ENCODE assay signal across 9 mouse cellular contexts in the genomic region with DNA sequence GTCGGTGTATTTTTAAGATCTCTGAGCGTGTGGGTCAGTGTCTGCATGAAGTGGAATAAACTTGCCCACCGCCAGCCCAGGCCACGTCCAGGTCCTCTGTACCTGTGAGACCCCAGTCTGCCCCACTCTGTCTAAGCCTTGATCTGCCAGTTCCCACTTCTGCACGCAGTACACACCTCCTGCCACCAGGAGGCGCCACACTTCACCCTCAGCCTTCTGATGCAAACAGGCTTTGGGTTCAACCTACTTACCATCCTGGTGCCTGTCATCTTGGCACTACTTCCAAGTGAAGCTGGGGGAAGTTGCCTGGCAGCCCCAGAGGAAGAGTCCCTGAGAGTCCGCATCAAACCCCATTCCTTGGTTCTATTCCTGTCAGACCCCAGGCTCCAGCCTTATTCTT. TPM values are rescaled to one million over a fixed set of nuclear protein-coding genes. Genes with fewer than 3 reads are reported as not detected.
DNase-seq lines count a peak whose midpoint lies in the region; ATAC-seq and TF ChIP-seq lines count a peak whose summit lies in the region.
"Had no signal": no experiment of that assay in that cellular context is flagged by ENCODE, and none has a peak within 500 bp of the region (broad histone marks: within the 10 kb centered on the region; RNA-seq: fewer than 3 reads in every experiment).

No protein-coding gene starts in this region.

- peaks cover 4% of the 10 kb centered on the region; the same call in 1 of the 2 replicates for H3K9me3 ChIP-seq in heart, embryonic 12.5 days (replicated peaks)
- no peaks in the 10 kb centered on the region for H3K9me3 ChIP-seq in E14TG2a.4 (ENCODE audit: low read length)

- no peaks in the 10 kb centered on the region for H3K4me1 ChIP-seq in heart, embryonic 12.5 days (replicated peaks)
- peaks cover 57% of the 10 kb centered on the region for H3K4me1 ChIP-seq in E14TG2a.4 (replicated peaks; ENCODE audit: low read depth, low read length)

- ATAC-seq in heart, embryonic 12.5 days (ENCODE audit: insufficient number of reproducible peaks, low FRiP score) = no peak
- peak; percentile 84 for ATAC-seq in megakaryocyte progenitor cell, adult 5-6 weeks (replicated peaks; ENCODE audit: poor library complexity)

- H3K4me2 ChIP-seq in heart, embryonic 12.5 days = no peak overlapping the region

- no peak overlapping the region for H3K9ac ChIP-seq in heart, embryonic 12.5 days

- DNase-seq in heart, adult 18-20 months = peak; percentile 70 to 87
- peak; percentile 78 to 87 for DNase-seq in cerebellum, adult 18-20 months
- peak; percentile 77 for DNase-seq in gastrocnemius, postnatal 10 days
- peak; percentile 80 to 84 for DNase-seq in layer of hippocampus, postnatal 10 days (ENCODE audit: low spot score in 2 of 2)
- peak; percentile 86 for DNase-seq in testis, postnatal 10 days (ENCODE audit: low spot score)

- TF ChIP-seq CTCF in E14TG2a.4 (conservative IDR thresholded peaks at IDR 0.05; ENCODE audit: low read length) = peak; percentile 99

- H3K27me3 ChIP-seq in heart, embryonic 12.5 days (replicated peaks) = no peaks in the 10 kb centered on the region
- no peaks in the 10 kb centered on the region for H3K27me3 ChIP-seq in E14TG2a.4 (ENCODE audit: insufficient read depth, low read length)

- no peak overlapping the region for H3K4me3 ChIP-seq in heart, embryonic 12.5 days
- H3K4me3 ChIP-seq in E14TG2a.4 (replicated peaks; ENCODE audit: low read length) = no peak overlapping the region

- no peak overlapping the region for H3K27ac ChIP-seq in heart, embryonic 12.5 days (ENCODE audit: poor library complexity, severe bottlenecking)

- WGBS in heart, embryonic 12.5 days = 56% methylated on average over 7 of the region's 7 CpGs

- H3K36me3 ChIP-seq in heart, embryonic 12.5 days = peaks cover 51% of the 10 kb centered on the region
- H3K36me3 ChIP-seq in E14TG2a.4 (ENCODE audit: insufficient read depth, low read length) = peaks cover 64% of the 10 kb centered on the region

RNA-seq across cellular contexts. Expression of gene Ehd1, which starts 14.3 kb away (rescaled TPM):
- total RNA-seq in heart, adult 18-20 months (2021) = 100 to 1,000 TPM; 101 to 107 TPM
- polyA plus RNA-seq in heart, embryonic 12.5 days (2016; fragmentation: Nextera tagmentation; extraction: Ambion mirVana) = 87.0 and 88.7 TPM in 2 replicates
- total RNA-seq in gastrocnemius, postnatal 10 days (2021) = 10 to 100 TPM; 54.0 to 64.8 TPM
- total RNA-seq in layer of hippocampus, postnatal 10 days (2021) = 10 to 100 TPM; 75.1 to 82.7 TPM
- total RNA-seq in megakaryocyte progenitor cell, adult 5-6 weeks (2015) = 11.8 and 14.4 TPM in 2 replicates
- 39.4 and 40.9 TPM in 2 replicates for total RNA-seq in megakaryocyte progenitor cell, adult 5-6 weeks (2017)

RNA-seq across cellular contexts. Expression of gene Atg2a, which starts 20.8 kb away (rescaled TPM):
- total RNA-seq in heart, adult 18-20 months (2021) = 10 to 100 TPM; 21.5 to 22.1 TPM
- polyA plus RNA-seq in heart, embryonic 12.5 days (2016; fragmentation: Nextera tagmentation; extraction: Ambion mirVana) = 10.9 and 13.0 TPM in 2 replicates
- total RNA-seq in gastrocnemius, postnatal 10 days (2021) = 10 to 100 TPM; 13.2 to 15.0 TPM
- total RNA-seq in layer of hippocampus, postnatal 10 days (2021) = 10 to 100 TPM; 31.3 to 31.6 TPM
- 9.2 and 9.4 TPM in 2 replicates for total RNA-seq in megakaryocyte progenitor cell, adult 5-6 weeks (2015)
- total RNA-seq in megakaryocyte progenitor cell, adult 5-6 weeks (2017) = 6.4 and 8.1 TPM in 2 replicates

RNA-seq across cellular contexts. Expression of gene Ppp2r5b, which starts 26.6 kb away (rescaled TPM):
- total RNA-seq in heart, adult 18-20 months (2021) = 10 to 100 TPM; 32.2 to 32.5 TPM
- polyA plus RNA-seq in heart, embryonic 12.5 days (2016; fragmentation: Nextera tagmentation; extraction: Ambion mirVana) = 29.8 and 31.0 TPM in 2 replicates
- 10 to 100 TPM; 24.3 to 25.4 TPM for total RNA-seq in gastrocnemius, postnatal 10 days (2021)
- 100 to 1,000 TPM; 187 to 188 TPM for total RNA-seq in layer of hippocampus, postnatal 10 days (2021)
- 2.8 TPM in 2 replicates for total RNA-seq in megakaryocyte progenitor cell, adult 5-6 weeks (2015)
- total RNA-seq in megakaryocyte progenitor cell, adult 5-6 weeks (2017) = 2.3 and 3.1 TPM in 2 replicates

RNA-seq across cellular contexts. Expression of gene Gpha2, which starts 36.0 kb away (rescaled TPM):
- total RNA-seq in heart, adult 18-20 months (2021) = not detected
- polyA plus RNA-seq in heart, embryonic 12.5 days (2016; fragmentation: Nextera tagmentation; extraction: Ambion mirVana) = 0.57 TPM in 1 of 2 replicates, not detected in the other
- not detected for total RNA-seq in gastrocnemius, postnatal 10 days (2021)
- total RNA-seq in layer of hippocampus, postnatal 10 days (2021) = not detected
- total RNA-seq in megakaryocyte progenitor cell, adult 5-6 weeks (2015) = not detected in 2 replicates
- not detected in 2 replicates for total RNA-seq in megakaryocyte progenitor cell, adult 5-6 weeks (2017)
- polyA plus RNA-seq: liver, embryonic 16.5 days had no signal

RNA-seq across cellular contexts. Expression of gene Cdc42bpg, which starts 44.0 kb away (rescaled TPM):
- total RNA-seq in heart, adult 18-20 months (2021) = 10 to 100 TPM; 13.8 TPM
- 0.34 and 0.44 TPM in 2 replicates for polyA plus RNA-seq in heart, embryonic 12.5 days (2016; fragmentation: Nextera tagmentation; extraction: Ambion mirVana)
- total RNA-seq in gastrocnemius, postnatal 10 days (2021) = 1 to 10 TPM; 4.2 to 4.5 TPM
- total RNA-seq in layer of hippocampus, postnatal 10 days (2021) = 1 to 10 TPM; 5.0 TPM
- total RNA-seq in megakaryocyte progenitor cell, adult 5-6 weeks (2015) = 1.3 and 2.0 TPM in 2 replicates
- 3.2 and 3.5 TPM in 2 replicates for total RNA-seq in megakaryocyte progenitor cell, adult 5-6 weeks (2017)

Comparison
In these comparisons a context has a peak if more than half of its experiments do, and no peak if none do; other contexts are left out.
1. RNA of gene Ppp2r5b, which starts 26.6 kb away (total RNA-seq): 187 to 188 TPM in layer of hippocampus, postnatal 10 days, 32.2 to 32.5 TPM in heart, adult 18-20 months and 24.3 to 25.4 TPM in gastrocnemius, postnatal 10 days; 2.3 to 3.1 TPM in megakaryocyte progenitor cell, adult 5-6 weeks; every median in the first group is over 4 times any median in the second.
2. Peak in every context shown above with its lines, with median percentiles within 50 percentile points of each other: DNase-seq.